Mouse (Mus musculus) adrenal gland, postnatal 4 days (tissue): ENCODE measurements around the gene Dhx30. TPM values are rescaled to one million over a fixed set of nuclear protein-coding genes. Genes with fewer than 3 reads are reported as not detected.
A peak's percentile ranks its signal among the peaks of the same experiment; 100 is the strongest.
"Not testable (repeated sequence)": the region's sequence is repeated elsewhere in the genome, so short reads cannot be mapped to it uniquely, and the experiment has no call there.

Experiments used
- DNase-seq, 2 experiments: peaks; one replicate each; pipeline ENCODE4 v3.0.0; 2021 to 2022; ENCODE audit warnings: low spot score in 2 of 2, mixed read lengths in 2 of 2
- long read RNA-seq, 2 experiments: library from polyadenylated mRNA; stranded (forward); transcript quantifications; one replicate each; pipeline ENCODE4 v2.0.0; 2021
- total RNA-seq, 2 experiments: library from RNA; stranded (reverse); gene quantifications; 2 replicates each; pipeline ENCODE4 v1.2.3; 2021

Gene Dhx30
- 100 to 1,000 TPM; 102 to 111 TPM for total RNA-seq
- long read RNA-seq, experiment 1, full-length matches to known transcripts, result 23 of 50 reads
- long read RNA-seq, experiment 1, partial matches to known transcripts, result 8 of 50 reads
- long read RNA-seq, experiment 1, other reads (novel, unspliced or antisense), result 19 of 50 reads
- long read RNA-seq, experiment 2, full-length matches to known transcripts, result 61 of 104 reads
- long read RNA-seq, experiment 2, partial matches to known transcripts, result 19 of 104 reads
- long read RNA-seq, experiment 2, other reads (novel, unspliced or antisense), result 24 of 104 reads

DNA sequence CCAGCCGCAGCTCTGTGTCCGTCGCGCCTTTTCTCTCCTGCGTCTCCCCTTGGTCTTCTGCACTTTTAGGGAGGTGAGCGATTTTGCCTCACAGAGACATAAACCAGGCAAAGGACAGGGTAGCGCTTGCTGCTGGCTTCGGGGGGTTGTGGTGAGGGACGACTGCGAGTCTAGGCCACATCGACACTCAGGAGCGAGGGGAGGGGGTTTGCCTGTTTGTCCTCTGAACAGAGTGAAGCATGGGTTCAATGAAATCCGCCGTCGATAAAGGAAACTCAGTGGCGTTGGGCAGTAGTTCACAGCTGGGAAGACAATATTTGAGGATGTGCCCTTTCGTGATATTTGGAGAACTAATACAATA is at the start of gene Dhx30:
Gene Dhx30, minus strand, starts transcription at position 52 of the 361 bp plus-strand sequence.
- no peak for DNase-seq

GRCm38 (mm10) chr9:110163071-110163470 is 45.4 kb upstream of the Dhx30 start:
- DNase-seq, result no peak

DNA sequence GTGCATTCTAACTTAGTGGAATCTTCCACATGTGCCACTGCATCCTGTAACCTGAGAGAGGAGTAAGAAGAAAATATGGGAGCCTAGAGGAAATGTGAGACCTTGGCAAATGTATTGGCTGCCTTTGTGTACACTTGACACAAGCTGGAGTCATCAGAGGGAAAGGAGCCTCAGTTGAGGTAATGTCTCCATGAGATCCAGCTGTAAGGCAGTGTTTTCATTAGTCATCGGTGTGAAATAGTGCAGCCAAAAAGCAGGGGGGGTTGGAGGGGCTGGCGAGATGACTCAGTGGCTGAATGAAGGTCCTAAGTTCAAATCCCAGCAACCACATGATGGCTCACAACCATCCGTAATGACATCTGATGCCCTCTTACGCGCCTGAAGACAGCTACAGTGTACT is 44.8 kb upstream of the Dhx30 start:
- no peak for DNase-seq

DNA sequence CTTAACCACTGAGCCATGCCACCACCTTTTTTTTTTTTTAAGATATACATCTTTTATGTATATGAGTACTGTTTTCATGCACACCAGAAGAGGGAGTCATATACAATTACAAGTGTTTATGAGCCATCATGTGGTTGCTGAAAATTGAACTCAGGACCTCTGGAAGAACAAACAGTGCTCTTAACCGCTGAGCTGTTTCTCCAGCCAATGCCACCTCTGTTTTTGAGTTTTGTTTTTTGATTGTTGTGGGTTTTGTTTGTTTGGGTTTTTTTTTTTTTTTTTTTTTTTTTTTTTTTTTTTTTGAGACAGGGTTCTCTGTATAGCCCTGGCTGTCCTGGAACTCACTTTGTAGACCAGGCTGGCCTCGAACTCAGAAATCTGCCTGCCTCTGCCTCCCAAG is 42.9 kb upstream of the Dhx30 start:
- not testable (repeated sequence) for DNase-seq

DNA sequence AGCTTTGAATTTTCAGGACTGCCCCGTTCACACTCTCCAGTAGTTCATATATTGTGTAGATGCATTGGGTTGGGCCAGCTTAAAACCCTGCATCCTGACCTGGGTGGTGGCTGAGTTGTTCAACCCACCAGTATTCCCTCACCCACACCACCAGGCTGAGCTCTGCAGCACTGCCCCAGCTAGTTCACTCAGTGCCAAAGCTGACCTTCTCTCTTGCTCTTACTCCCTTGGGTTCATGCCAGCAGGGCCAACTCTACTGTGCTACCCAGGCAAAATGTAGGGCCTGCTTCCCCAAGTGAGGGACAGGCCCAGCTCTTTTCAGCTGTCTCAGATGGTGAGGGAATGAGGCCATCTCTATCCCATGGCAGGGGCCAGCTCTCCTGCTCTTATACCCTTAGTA is 41.4 kb upstream of the Dhx30 start:
- peak in 1 of 2 experiments; percentile 37 for DNase-seq

DNA sequence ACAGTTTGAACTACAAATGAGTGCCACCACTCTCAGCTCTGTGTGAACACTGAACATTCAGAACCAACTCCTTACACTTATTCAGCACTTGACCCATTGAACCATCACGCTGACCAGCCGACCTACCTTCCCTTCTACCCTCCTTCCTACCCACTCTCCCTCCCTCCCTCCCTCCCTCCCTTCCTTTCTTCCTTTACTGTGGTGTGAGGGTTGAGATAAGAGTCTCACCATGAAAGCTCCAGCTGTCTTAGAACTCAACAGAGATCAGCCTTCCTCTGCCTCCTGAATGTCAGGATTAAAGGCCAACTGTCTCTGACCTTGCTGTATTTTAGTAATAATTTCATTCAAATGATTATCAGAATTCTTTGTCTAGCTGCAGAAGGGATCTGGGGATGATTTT is 31.0 kb upstream of the Dhx30 start:
- no peak for DNase-seq

DNA sequence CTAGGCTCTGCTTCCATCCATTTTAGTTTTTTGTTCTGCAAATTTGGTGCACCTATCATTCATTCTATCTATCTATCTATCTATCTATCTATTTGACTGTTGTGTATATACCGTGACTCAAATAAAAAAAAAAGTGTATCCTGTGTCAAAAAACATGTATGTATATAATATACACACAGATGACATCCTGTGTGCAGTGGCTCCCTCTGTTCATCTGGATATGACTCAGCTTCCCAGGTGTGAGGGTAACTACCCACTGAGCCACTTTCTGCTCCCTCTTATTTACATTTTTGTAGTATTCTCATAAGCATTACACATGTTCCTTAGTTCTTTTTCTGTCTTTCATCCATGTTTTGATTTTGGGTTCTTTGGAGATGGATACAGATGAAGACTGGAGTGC is 24.5 kb upstream of the Dhx30 start:
- no peak for DNase-seq

DNA sequence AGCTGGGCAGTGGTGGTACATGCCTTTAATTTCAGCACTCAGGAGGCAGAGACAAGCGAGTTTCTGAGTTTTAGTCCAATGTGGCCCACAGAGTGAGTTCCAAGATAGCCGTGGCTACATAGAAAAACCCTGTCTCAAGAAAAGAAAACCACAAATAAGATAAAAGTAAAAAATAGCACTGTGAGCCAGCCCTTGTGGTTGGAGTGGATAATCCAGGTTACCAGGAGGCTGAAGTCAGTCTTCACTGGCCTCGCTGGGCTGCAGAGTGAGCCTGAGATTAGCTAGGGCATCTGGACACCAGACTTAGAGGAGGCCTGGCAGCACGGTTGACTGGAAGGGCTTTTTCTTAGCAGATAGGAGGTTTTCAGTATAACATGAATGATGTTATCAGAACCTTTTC is 21.5 kb upstream of the Dhx30 start:
- no peak for DNase-seq

- no peak for DNase-seq
Measured at GRCm38 (mm10) chr9:110134176-110134575, 16.5 kb upstream of the Dhx30 start.

- no peak for DNase-seq
Measured at GRCm38 (mm10) chr9:110132921-110133320, 15.3 kb upstream of the Dhx30 start.

DNA sequence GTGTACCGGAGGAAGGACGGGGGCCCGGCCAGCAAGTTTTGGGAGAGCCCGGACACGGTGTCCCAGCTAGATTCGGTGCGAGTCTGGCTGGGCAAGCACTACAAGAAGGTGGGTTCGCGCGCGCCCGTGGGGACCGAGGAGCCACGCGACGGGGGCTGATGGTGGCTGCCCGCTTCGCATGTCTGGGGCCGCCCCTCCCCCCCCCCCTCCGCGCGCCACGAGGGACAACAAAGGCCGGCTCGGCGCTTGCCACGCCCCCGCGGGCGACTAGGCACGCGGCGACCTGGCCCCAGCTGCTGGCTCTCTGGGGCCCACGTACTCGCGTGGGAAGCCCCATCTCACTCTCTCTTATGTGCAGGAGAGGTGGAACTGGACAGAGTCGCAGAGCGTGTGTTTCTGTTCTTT is 14.6 kb upstream of the Dhx30 start:
- no peak for DNase-seq

GRCm38 (mm10) chr9:110131525-110132197 is 14.0 kb upstream of the Dhx30 start:
- DNase-seq, result peak; percentile 96 to 100

DNA sequence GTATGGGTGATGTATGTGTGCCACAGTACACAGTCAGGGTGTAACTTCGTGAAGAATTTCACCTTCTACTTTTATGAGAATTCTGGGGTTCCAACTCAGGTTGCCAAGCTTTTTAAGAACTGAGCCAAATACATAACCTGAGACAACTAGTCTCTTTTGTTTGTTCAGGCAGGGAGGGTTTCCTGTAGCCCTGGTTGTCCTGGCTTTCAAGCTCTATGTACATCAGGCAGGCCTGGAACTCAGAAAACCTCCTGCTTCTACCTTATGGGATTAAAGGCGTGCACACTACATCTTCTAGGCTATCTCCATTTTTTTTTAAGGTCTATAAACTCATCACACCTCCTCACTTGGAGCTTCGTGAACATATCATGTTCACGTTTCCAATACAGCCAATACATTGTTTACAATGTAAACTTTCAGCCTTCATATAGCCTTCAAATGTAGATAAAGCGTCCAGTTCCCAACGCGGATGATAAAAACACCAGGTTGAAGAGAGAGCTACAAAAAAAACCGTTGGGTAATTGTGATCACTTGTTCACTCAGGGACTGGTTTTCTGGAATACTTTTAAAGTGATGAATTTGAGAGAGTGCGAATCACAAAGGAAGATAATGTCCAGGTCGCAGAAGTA is 13.4 kb upstream of the Dhx30 start:
- DNase-seq, result no peak

- not testable (repeated sequence) for DNase-seq
Measured at GRCm38 (mm10) chr9:110124008-110124540, 6.4 kb upstream of the Dhx30 start.

- DNase-seq, result no peak
Measured at GRCm38 (mm10) chr9:110123322-110123721, 5.7 kb upstream of the Dhx30 start.

GRCm38 (mm10) chr9:110121424-110121823 is 3.8 kb upstream of the Dhx30 start:
- DNase-seq, result no peak

DNA sequence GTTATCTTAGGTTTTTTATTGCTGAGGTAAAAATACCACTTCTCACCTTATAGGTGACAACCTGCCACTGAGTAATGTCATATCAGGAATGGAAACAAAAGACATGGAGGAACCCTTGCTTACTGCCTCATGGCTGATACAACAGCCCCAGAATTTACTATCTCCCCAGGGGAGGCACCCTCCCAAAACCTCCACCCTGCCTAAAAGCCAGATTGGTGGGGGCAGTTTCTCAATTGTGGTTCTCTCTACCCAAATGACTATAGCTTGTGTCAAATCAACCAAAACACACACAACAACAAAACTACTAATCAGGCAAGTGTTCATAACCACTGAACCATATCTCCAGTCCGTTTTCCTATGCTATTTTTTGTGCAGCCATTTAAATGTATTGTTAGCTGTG is 619 bp upstream of the Dhx30 start:
- no peak for DNase-seq

GRCm38 (mm10) chr9:110116977-110117778 is 452 bp downstream of the Dhx30 start, which contains the start of gene Smarcc1:
Gene Smarcc1 (plus strand): TSS chr9:110117708.
- peak; percentile 68 to 79 for DNase-seq

DNA sequence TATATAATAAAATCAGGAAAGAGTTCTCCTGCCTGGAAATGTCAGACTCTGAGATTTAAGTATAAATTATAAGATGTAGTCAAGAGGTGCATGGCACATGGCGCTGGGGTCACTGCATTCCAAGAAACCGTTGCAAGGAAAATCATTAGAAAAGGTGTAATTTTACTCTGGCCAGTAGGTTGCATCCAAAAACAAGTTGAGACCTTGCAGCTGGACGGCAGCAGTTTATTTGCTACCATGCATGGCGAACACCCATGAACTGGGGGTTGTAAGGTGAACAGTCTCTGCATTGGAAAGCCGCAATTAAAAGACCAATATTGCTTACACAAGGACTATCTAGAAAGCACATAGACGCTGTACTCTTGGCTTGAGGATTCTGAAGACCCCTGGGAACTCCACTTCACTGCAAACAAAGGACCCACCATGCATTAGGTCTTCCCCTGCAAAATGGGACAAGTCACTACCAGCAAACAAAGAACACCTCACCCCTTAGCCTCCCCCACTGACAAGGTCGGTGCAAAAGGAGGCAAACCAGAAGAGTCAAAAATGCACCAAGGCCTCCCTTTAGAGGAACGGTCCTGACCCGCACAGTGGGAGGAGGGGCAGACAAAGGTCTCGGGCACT is 1.2 kb downstream of the Dhx30 start:
- no peak for DNase-seq

GRCm38 (mm10) chr9:110100627-110101600 is 16.7 kb downstream of the Dhx30 start:
- peak; percentile 84 to 93 for DNase-seq
